ENCODE assay signal across 8 mouse cellular contexts in genomic region chr4:119320131-119320830, GRCm38 (mm10). TPM values are rescaled to one million over a fixed set of nuclear protein-coding genes. Genes with fewer than 3 reads are reported as not detected.
DNase-seq lines count a peak whose midpoint lies in the region; ATAC-seq and TF ChIP-seq lines count a peak whose summit lies in the region.

Ppih (minus strand) TSS chr4:119320546.

- POLR2A ChIA-PET in Patski (lab: Charles Lee) = interaction anchor here (0.6 to 0.7 kb wide), 2 partner anchors 16 to 146 kb away, joined by 3 to 4 read pairs; no protein-coding TSS in a partner anchor

- no peak for TF ChIP-seq CTCF in Patski (IDR thresholded peaks at IDR 0.05)

- peak; percentile 56 for DNase-seq in Patski (ENCODE audit: low read depth, low spot score)
- DNase-seq in cerebellum, postnatal 14 days = peak; percentile 97
- peak; percentile 90 to 94 for DNase-seq in frontal cortex, postnatal 14 days (ENCODE audit: low spot score in 2 of 2)
- DNase-seq in layer of hippocampus, postnatal 25 days (ENCODE audit: extremely low spot score in 1 of 2, low spot score in 1 of 2) = peak; percentile 93 to 94
- DNase-seq in lung, postnatal 25 days (ENCODE audit: low spot score) = peak; percentile 96
- DNase-seq in retina, embryonic 14.5 days (ENCODE audit: low spot score) = peak; percentile 94
- peak; percentile 97 for DNase-seq in thymus, postnatal 4 days

- CTCF ChIA-PET in Patski (lab: Charles Lee) = interaction anchor here (1.9 kb wide), 1 partner anchor 18 kb away, joined by 7 read pairs; no protein-coding TSS in a partner anchor

- no peaks in the 10 kb centered on the region for H3K27me3 ChIP-seq in Patski
- peaks cover 20% of the 10 kb centered on the region for H3K27me3 ChIP-seq in hindbrain, embryonic 13.5 days

- peak within 1 kb of the TSS; percentile 78 for H3K4me3 ChIP-seq in hindbrain, embryonic 13.5 days

- peak within 1 kb of the TSS; percentile 77 for H3K9ac ChIP-seq in hindbrain, embryonic 13.5 days

- peaks cover 38% of the 10 kb centered on the region for H3K36me3 ChIP-seq in hindbrain, embryonic 13.5 days

- under 1% methylated on average over 44 of the region's 44 CpGs for WGBS in hindbrain, embryonic 13.5 days

- ATAC-seq in Patski = peak; percentile 87
- ATAC-seq in hindbrain, embryonic 13.5 days (ENCODE audit: low FRiP score) = peak; percentile 98

- H3K27ac ChIP-seq in hindbrain, embryonic 13.5 days = peak within 1 kb of the TSS; percentile 89

- no peaks in the 10 kb centered on the region for H3K9me3 ChIP-seq in hindbrain, embryonic 13.5 days

- in situ Hi-C loops in Patski (cut with MboI; ENCODE audit: low pct_unique_long_range_greater_than_20kb) = no loop called here

- H3K4me1 ChIP-seq in hindbrain, embryonic 13.5 days (replicated peaks) = peaks cover 18% of the 10 kb centered on the region

- H3K4me2 ChIP-seq in hindbrain, embryonic 13.5 days = peak within 1 kb of the TSS; percentile 89

RNA-seq across cellular contexts. Expression of gene Ppih, which starts in this region (rescaled TPM):
- polyA plus RNA-seq in Patski (2021) = 10.5 TPM
- polyA plus RNA-seq in hindbrain, embryonic 13.5 days (2015; fragmentation: Nextera tagmentation; extraction: Ambion mirVana) = 60.2 and 63.4 TPM in 2 replicates
- 10 to 100 TPM; 19.1 to 20.2 TPM for total RNA-seq in layer of hippocampus, postnatal 25 days (2021)

Comparison
In these comparisons a context has a peak if more than half of its experiments do, and no peak if none do; other contexts are left out.
1. Peak in every context shown above with its lines: DNase-seq, ATAC-seq, H3K4me3 ChIP-seq and H3K27ac ChIP-seq.